Mouse (Mus musculus) CH12F3 (cell line): ENCODE results near the gene Rhot1.
"Not testable (repeated sequence)": the region's sequence is repeated elsewhere in the genome, so short reads cannot be mapped to it uniquely, and the experiment has no call there.

Source experiments
- in situ Hi-C: fragments of 300-500 bp; cut with MboI; formaldehyde crosslinking; loops from 2 replicates; pipeline ENCODE4 v1.14.3; 2020; ENCODE audit warnings: low sequenced_read_pairs

The Rhot1 gene

GRCm38 (mm10) chr11:80190280-80190679 is 18.5 kb upstream of the Rhot1 start:
- in situ Hi-C loops, result no loop called here

GRCm38 (mm10) chr11:80193827-80194226 is 15.0 kb upstream of the Rhot1 start:
- in situ Hi-C loops, result no loop called here

- in situ Hi-C loops, result no loop called here
Observed at GRCm38 (mm10) chr11:80196351-80196750, 12.5 kb upstream of the Rhot1 start.

GRCm38 (mm10) chr11:80199316-80199715 is 9.5 kb upstream of the Rhot1 start:
- in situ Hi-C loops, result no loop called here

- in situ Hi-C loops, result no loop called here
Observed at GRCm38 (mm10) chr11:80199773-80200172, 9.0 kb upstream of the Rhot1 start.

- in situ Hi-C loops, result no loop called here
Observed at GRCm38 (mm10) chr11:80200326-80200725, 8.5 kb upstream of the Rhot1 start.

GRCm38 (mm10) chr11:80202296-80202695 is 6.5 kb upstream of the Rhot1 start:
- in situ Hi-C loops, result no loop called here

GRCm38 (mm10) chr11:80204037-80204436 is 4.8 kb upstream of the Rhot1 start:
- in situ Hi-C loops, result no loop called here

GRCm38 (mm10) chr11:80204941-80205340 is 3.9 kb upstream of the Rhot1 start:
- in situ Hi-C loops, result no loop called here

- in situ Hi-C loops, result no loop called here
Observed at GRCm38 (mm10) chr11:80208465-80208859, 357 bp upstream of the Rhot1 start.

- in situ Hi-C loops, result no loop called here
Observed at GRCm38 (mm10) chr11:80210321-80210720, 1.5 kb downstream of the Rhot1 start.

GRCm38 (mm10) chr11:80212282-80212681 is 3.5 kb downstream of the Rhot1 start:
- in situ Hi-C loops, result no loop called here

GRCm38 (mm10) chr11:80215291-80215690 is 6.5 kb downstream of the Rhot1 start:
- in situ Hi-C loops, result no loop called here

GRCm38 (mm10) chr11:80218657-80219293 is 10.0 kb downstream of the Rhot1 start:
- in situ Hi-C loops, result no loop called here

GRCm38 (mm10) chr11:80230066-80230465 is 21.2 kb downstream of the Rhot1 start:
- in situ Hi-C loops, result not testable (repeated sequence)

- in situ Hi-C loops, result no loop called here
Observed at GRCm38 (mm10) chr11:80237278-80237677, 28.5 kb downstream of the Rhot1 start.

GRCm38 (mm10) chr11:80238306-80238705 is 29.5 kb downstream of the Rhot1 start:
- in situ Hi-C loops, result no loop called here

GRCm38 (mm10) chr11:80247026-80247425 is 38.2 kb downstream of the Rhot1 start:
- in situ Hi-C loops, result no loop called here

GRCm38 (mm10) chr11:80248531-80248930 is 39.7 kb downstream of the Rhot1 start:
- in situ Hi-C loops, result no loop called here

GRCm38 (mm10) chr11:80264137-80264536 is 55.3 kb downstream of the Rhot1 start:
- in situ Hi-C loops, result no loop called here

- in situ Hi-C loops, result no loop called here
Observed at GRCm38 (mm10) chr11:80271096-80271495, 62.3 kb downstream of the Rhot1 start.

GRCm38 (mm10) chr11:80275011-80275410 is 66.2 kb downstream of the Rhot1 start:
- in situ Hi-C loops, result no loop called here

GRCm38 (mm10) chr11:80278054-80278453 is 69.2 kb downstream of the Rhot1 start:
- in situ Hi-C loops, result no loop called here
